Mouse (Mus musculus): ENCODE measurements around the gene Ccr2.
"Not testable (repeated sequence)": the region's sequence is repeated elsewhere in the genome, so short reads cannot be mapped to it uniquely, and the experiment has no call there.

Gene Ccr2

GRCm38 (mm10) chr9:124121387-124122184, 19.8 kb downstream of the Ccr2 start, which contains the start of gene Ccr5:
Ccr5 (plus strand) TSS chr9:124121543.
- peak in 1 of 2 experiments; percentile 31 for DNase-seq

GRCm38 (mm10) chr9:124125576-124125975, 23.8 kb downstream of the Ccr2 start:
- no peak for DNase-seq

- peak in 1 of 2 experiments; percentile 18 for DNase-seq
These were observed 24.6 kb downstream of the Ccr2 start for GRCm38 (mm10) chr9:124126373-124126772.

- no peak for DNase-seq
These were observed 25.7 kb downstream of the Ccr2 start for GRCm38 (mm10) chr9:124127412-124127811.

GRCm38 (mm10) chr9:124128379-124128778, 26.6 kb downstream of the Ccr2 start:
- no peak for DNase-seq

GRCm38 (mm10) chr9:124132899-124133298, 31.1 kb downstream of the Ccr2 start:
- DNase-seq = not testable (repeated sequence)

GRCm38 (mm10) chr9:124134919-124135318, 33.2 kb downstream of the Ccr2 start:
- DNase-seq = not testable (repeated sequence)

GRCm38 (mm10) chr9:124137619-124138018, 35.9 kb downstream of the Ccr2 start:
- DNase-seq = no peak

- DNase-seq = no peak
These were observed 36.5 kb downstream of the Ccr2 start for GRCm38 (mm10) chr9:124138055-124138775.

GRCm38 (mm10) chr9:124143678-124144077, 41.9 kb downstream of the Ccr2 start:
- no peak for DNase-seq

GRCm38 (mm10) chr9:124146307-124146706, 44.6 kb downstream of the Ccr2 start:
- DNase-seq = no peak
